Mouse (Mus musculus) heart, embryonic 14.5 days (tissue): Measurements from ENCODE around the gene Fam72a. TPM values are rescaled to one million over a fixed set of nuclear protein-coding genes. Genes with fewer than 3 reads are reported as not detected.
A peak's percentile ranks its signal among the peaks of the same experiment; 100 is the strongest.

Experiments
- ATAC-seq: fragments of 200-750 bp; cut with Nextera tagmentation; 2 replicates; pipeline ENCODE4 v1.8.0; 2017; ENCODE audit warnings: low read depth, moderate TSS enrichment; ENCODE audit not compliant: insufficient number of reproducible peaks, insufficient read depth, low FRiP score
- H3K27ac ChIP-seq, 2 experiments: fragments of 200-500 bp in 1 of 2; fragments of 300-500 bp in 1 of 2; sonication (generic) in 1 of 2; replicated peaks in 1 of 2; 2 replicates each; pipeline ENCODE4 v1.5.1; 2012 to 2014; ENCODE audit warnings: low read depth in 2 of 2, low read length in 2 of 2, control low read depth in 1 of 2, mild to moderate bottlenecking in 1 of 2, mixed read lengths in 1 of 2; ENCODE audit not compliant: control insufficient read depth in 1 of 2, insufficient read depth in 1 of 2
- H3K27me3 ChIP-seq: fragments of 300-500 bp; sonication (generic); 2 replicates; pipeline ENCODE4 v1.6.1; 2014; ENCODE audit warnings: mild to moderate bottlenecking, low read length, control low read depth; ENCODE audit not compliant: control insufficient read depth, insufficient read depth
- H3K36me3 ChIP-seq: fragments of 300-500 bp; sonication (generic); 2 replicates; pipeline ENCODE4 v1.6.1; 2014; ENCODE audit warnings: mild to moderate bottlenecking, control low read depth, low read length, mixed read lengths; ENCODE audit not compliant: control insufficient read depth, insufficient read depth
- H3K4me1 ChIP-seq, 2 experiments: fragments of 200-500 bp in 1 of 2; fragments of 300-500 bp in 1 of 2; sonication (generic) in 1 of 2; 2 replicates each; pipeline ENCODE4 v1.6.1; 2012 to 2014; ENCODE audit warnings: low read length in 2 of 2, control low read depth in 1 of 2, mixed read lengths in 1 of 2; ENCODE audit not compliant: control insufficient read depth in 2 of 2, insufficient read depth in 2 of 2
- H3K4me2 ChIP-seq: fragments of 300-500 bp; sonication (generic); 2 replicates; pipeline ENCODE4 v1.6.1; 2014; ENCODE audit warnings: mild to moderate bottlenecking, low read length
- H3K4me3 ChIP-seq, 2 experiments: fragments of 200-500 bp in 1 of 2; fragments of 300-500 bp in 1 of 2; sonication (generic) in 1 of 2; 2 replicates each; pipeline ENCODE4 v1.5.1; 2012 to 2014; ENCODE audit warnings: low read length in 2 of 2, mild to moderate bottlenecking in 2 of 2, control low read depth in 1 of 2, low read depth in 1 of 2, moderate library complexity in 1 of 2; ENCODE audit not compliant: control insufficient read depth in 1 of 2, insufficient read depth in 1 of 2
- H3K9ac ChIP-seq: fragments of 300-500 bp; sonication (generic); 2 replicates; pipeline ENCODE4 v1.6.1; 2014; ENCODE audit warnings: mild to moderate bottlenecking, low read length
- H3K9me3 ChIP-seq: fragments of 300-500 bp; sonication (generic); 2 replicates; pipeline ENCODE4 v1.6.1; 2016; ENCODE audit warnings: low read length, control low read depth; ENCODE audit not compliant: control insufficient read depth
- WGBS: fragments of 180-500 bp; shearing (Covaris S2); extraction: QIAGEN DNeasy Blood & Tissue Kit; methylation state at CpG from one replicate; pipeline ENCODE4 v1.1.7; 2014; 5-methylcytosine and 5-hydroxymethylcytosine counted together
- polyA plus RNA-seq: library from polyadenylated mRNA; unstranded; fragments of >200 nt; fragmentation: Nextera tagmentation; extraction: Ambion mirVana; gene quantifications from 2 replicates; pipeline ENCODE4 v1.2.1, GENCODE M21; 2014

Gene Fam72a
- 2.0 and 2.2 TPM in 2 replicates for polyA plus RNA-seq

DNA sequence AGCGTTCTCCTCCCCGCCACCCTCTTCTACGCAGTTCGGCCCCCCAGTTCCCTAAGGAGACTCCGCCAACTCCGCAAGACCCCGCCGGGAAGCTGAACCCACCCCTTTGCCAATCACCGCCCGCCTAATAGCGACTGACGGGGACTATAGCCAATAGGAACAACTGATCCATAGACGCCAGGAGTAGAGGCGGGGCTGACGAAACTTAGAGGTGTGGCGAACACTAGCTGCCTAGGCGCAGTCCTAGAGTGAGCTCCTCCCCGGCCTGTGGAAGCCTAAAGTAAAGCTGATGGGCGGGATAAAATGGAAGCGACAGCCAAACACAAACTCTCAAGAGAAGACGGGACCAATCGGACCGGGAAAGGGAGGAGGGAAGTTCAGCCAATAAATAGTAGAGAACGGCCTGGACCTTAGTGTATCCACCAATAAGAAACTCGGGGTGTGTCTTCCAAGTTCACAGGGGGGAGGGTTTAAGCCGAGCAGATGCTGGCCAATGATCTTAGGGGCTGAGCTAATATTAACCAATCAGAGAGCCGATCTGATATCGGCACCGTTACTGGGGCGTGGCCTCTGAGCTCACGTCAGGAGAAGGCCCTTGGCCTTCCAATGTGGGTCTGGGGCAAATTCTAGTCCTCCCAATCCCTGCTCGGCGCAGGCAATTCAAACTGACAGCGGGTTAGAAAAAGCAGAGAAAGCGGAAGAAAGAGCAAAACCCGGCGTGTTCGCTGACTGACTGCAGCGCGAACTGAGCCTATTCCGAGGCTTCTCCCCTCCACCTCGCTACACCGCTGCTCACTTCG is at the start of gene Fam72a, which contains the start of gene Srgap2:
Gene Fam72a (plus strand): TSS at position 623 of the 800 bp plus-strand sequence.
Gene Srgap2 (minus strand): TSS at position 72 of the 800 bp plus-strand sequence.
- Histone ChIP-seq H3K4me1 (peaks cover 10 to 41% of the 10 kb centered on the region in 2 experiments), H3K36me3 (no peaks in the 10 kb centered on the region), H3K9me3 (no peaks in the 10 kb centered on the region), H3K27ac (peak within 1 kb of the TSS; percentile 95 to 96), H3K4me2 (peak within 1 kb of the TSS; percentile 89), H3K9ac (peak within 1 kb of the TSS; percentile 85), H3K4me3 (peak within 1 kb of the TSS; percentile 84 to 94), H3K27me3 (no peaks in the 10 kb centered on the region)
- ATAC-seq, result peak; percentile 94
- WGBS, result under 1% methylated on average over 44 of the region's 44 CpGs

DNA sequence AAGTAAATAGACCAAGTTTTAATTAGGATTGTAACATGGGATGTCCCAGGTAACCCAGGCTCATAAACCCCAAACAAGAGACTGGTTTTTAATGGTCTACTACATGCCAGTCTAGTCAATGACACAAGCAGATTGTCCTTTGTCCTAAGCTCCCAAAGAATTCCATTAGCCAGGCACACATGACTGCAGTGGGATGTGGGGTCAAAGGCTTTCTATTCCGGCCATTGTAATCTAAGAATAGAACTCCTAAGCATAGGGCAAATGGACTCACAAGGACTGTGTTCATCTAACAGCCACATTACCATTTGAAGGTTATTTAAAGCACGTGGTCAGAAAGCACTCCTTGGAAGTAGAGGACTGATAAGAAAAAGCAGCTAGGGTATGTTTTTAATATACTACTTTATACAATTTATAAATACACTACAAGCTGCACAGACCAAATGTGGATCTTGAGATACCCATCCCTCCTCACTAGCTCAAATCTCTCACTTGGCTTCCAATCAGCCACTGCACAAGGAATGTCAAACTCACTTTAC is 48.9 kb upstream of the Fam72a start:
- H3K36me3 ChIP-seq, result no peaks in the 10 kb centered on the region
- no peak overlapping the region for H3K4me3 ChIP-seq
- H3K4me2 ChIP-seq, result peak overlapping the region; percentile 11; the same call in 1 of the 2 replicates
- peak; percentile 47; the same call in 1 of the 2 replicates for ATAC-seq
- WGBS, result 16% methylated on average over 2 of the region's 2 CpGs
- H3K4me1 ChIP-seq, result peaks cover 0 to 35% of the 10 kb centered on the region in 2 experiments; a peak in 2 of 4 replicates
- H3K9ac ChIP-seq, result no peak overlapping the region
- peaks cover 5% of the 10 kb centered on the region; the same call in 1 of the 2 replicates for H3K9me3 ChIP-seq
- H3K27me3 ChIP-seq, result no peaks in the 10 kb centered on the region
- peak overlapping the region; percentile 72 to 80 for H3K27ac ChIP-seq

GRCm38 (mm10) chr1:131481391-131481790 is 46.3 kb upstream of the Fam72a start:
- no peak overlapping the region for H3K27ac ChIP-seq
- no peaks in the 10 kb centered on the region for H3K36me3 ChIP-seq
- H3K4me1 ChIP-seq, result peaks cover 0 to 45% of the 10 kb centered on the region in 2 experiments; a peak in 2 of 4 replicates
- H3K4me2 ChIP-seq, result no peak overlapping the region
- no peak overlapping the region for H3K9ac ChIP-seq
- H3K9me3 ChIP-seq, result peaks cover 5% of the 10 kb centered on the region; the same call in 1 of the 2 replicates
- no peak for ATAC-seq
- no peaks in the 10 kb centered on the region for H3K27me3 ChIP-seq
- H3K4me3 ChIP-seq, result no peak overlapping the region

- H3K4me1 ChIP-seq, result peaks cover 0 to 51% of the 10 kb centered on the region in 2 experiments; a peak in 2 of 4 replicates
- no peaks in the 10 kb centered on the region for H3K27me3 ChIP-seq
- H3K27ac ChIP-seq, result no peak overlapping the region
- 77% methylated on average over 3 of the region's 3 CpGs for WGBS
- no peak overlapping the region for H3K4me3 ChIP-seq
- no peaks in the 10 kb centered on the region for H3K36me3 ChIP-seq
- no peak overlapping the region for H3K4me2 ChIP-seq
- no peak overlapping the region for H3K9ac ChIP-seq
- no peak for ATAC-seq
- H3K9me3 ChIP-seq, result peaks cover 5% of the 10 kb centered on the region; the same call in 1 of the 2 replicates
Measured at GRCm38 (mm10) chr1:131482242-131482641, 45.5 kb upstream of the Fam72a start.

GRCm38 (mm10) chr1:131486094-131486850 is 41.4 kb upstream of the Fam72a start:
- Histone ChIP-seq H3K36me3 (no peaks in the 10 kb centered on the region), H3K9me3 (no peaks in the 10 kb centered on the region), H3K4me1 (peaks cover 0 to 43% of the 10 kb centered on the region in 2 experiments; a peak in 2 of 4 replicates), H3K27me3 (no peaks in the 10 kb centered on the region), H3K4me3 (no peak overlapping the region), H3K9ac (no peak overlapping the region), H3K4me2 (no peak overlapping the region), H3K27ac (no peak overlapping the region)
- ATAC-seq, result no peak
- 39% methylated on average over 5 of the region's 5 CpGs for WGBS

DNA sequence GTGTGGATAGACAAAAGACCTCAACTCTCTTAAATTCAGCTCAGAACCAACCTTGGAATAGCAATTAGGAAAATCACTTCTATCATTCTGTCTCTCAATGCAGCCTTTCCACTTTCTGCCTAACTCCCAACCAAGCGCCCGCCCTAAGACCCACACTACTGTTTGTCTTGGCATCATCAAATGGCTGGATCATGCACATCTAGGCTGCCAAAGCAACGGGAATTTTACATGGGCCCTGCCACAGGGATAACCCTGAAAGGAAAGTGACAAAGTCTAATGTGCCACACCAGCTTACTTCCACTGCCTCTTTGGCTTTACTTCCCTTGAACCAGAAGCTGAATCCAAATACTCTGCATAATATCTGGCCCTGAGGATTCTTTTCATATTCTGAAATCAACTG is 38.4 kb upstream of the Fam72a start:
- Histone ChIP-seq H3K4me3 (no peak overlapping the region), H3K9me3 (no peaks in the 10 kb centered on the region), H3K36me3 (no peaks in the 10 kb centered on the region), H3K27ac (no peak overlapping the region), H3K4me2 (no peak overlapping the region), H3K27me3 (no peaks in the 10 kb centered on the region), H3K9ac (no peak overlapping the region), H3K4me1 (peaks cover 5 to 46% of the 10 kb centered on the region in 2 experiments)
- WGBS, result 69% methylated on average over 3 of the region's 3 CpGs
- ATAC-seq, result no peak

DNA sequence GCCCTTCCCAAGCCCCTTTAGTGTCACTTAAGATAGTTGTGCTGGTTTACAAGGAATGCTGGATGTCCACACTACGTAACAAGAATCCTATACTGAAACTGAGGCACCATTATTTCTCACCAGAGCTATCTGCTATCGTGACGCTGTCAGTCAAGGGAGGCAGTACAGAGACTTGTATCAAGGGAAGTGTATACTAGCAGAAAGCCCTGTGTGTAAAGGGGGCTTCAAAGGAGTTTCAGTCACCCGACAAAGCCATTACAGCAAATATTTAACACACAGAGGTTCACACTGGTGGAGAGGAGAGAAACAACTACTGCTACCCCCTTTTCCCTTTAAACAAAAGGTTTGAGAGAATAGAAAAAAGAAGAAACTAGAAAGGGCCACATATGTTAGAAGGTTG is 36.1 kb upstream of the Fam72a start:
- ATAC-seq, result no peak
- WGBS, result 14% methylated on average over 4 of the region's 4 CpGs
- H3K27me3 ChIP-seq, result no peaks in the 10 kb centered on the region
- H3K4me3 ChIP-seq, result no peak overlapping the region
- peaks cover 7 to 48% of the 10 kb centered on the region in 2 experiments for H3K4me1 ChIP-seq
- H3K9ac ChIP-seq, result no peak overlapping the region
- no peaks in the 10 kb centered on the region for H3K9me3 ChIP-seq
- H3K4me2 ChIP-seq, result 0 out of 2 replicates have a peak overlapping the region, but pooled peaks have one; percentile 15
- peak overlapping the region in 1 of 2 experiments; percentile 38; a peak in 1 of 4 replicates for H3K27ac ChIP-seq
- H3K36me3 ChIP-seq, result no peaks in the 10 kb centered on the region
